Mouse (Mus musculus): ENCODE measurements around the gene Dcst2.
A peak's percentile ranks its signal among the peaks of the same experiment; 100 is the strongest.

The Dcst2 gene

DNA sequence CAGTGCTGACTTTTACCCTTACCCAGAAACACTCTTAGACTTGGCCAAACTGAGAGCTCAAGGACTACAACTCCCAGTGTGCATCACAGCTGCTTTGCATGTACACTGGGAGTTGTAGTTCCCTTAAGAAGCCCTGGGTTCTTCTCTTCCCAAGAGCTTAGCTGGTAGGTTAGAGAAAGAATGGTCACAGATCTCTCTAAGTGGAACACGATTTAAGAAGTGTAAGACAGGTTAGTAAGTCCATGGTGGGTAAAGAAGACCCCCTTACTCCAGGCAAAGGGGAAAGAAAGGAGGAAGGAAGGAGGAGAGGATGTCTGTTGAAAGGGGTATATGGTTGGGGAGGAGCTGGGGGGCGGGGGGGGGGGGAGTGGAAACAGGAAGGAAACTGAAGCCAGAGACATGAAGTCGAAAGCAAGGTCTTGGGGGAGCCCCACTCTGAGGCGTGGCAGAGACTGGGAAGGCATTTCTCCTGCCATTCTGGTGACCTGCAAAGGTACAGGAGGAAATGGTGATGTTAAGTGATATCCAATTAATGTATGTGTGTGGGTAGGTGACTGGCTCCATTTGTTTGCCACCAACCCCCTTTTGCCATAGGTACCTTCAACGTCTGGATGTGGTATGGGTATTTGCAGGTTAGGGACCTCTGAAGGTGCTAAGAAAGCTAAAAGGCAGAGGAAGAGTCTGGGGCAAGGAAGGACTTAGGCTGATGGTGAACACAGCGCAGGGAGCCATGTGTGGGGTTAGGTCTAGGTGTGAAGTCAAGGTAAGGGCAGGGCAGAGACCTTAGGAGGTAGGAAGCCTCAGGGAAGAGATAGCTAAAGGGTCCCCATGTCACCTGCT is 27.3 kb downstream of the Dcst2 start:
- DNase-seq (ENCODE audit: low spot score): no peak

DNA sequence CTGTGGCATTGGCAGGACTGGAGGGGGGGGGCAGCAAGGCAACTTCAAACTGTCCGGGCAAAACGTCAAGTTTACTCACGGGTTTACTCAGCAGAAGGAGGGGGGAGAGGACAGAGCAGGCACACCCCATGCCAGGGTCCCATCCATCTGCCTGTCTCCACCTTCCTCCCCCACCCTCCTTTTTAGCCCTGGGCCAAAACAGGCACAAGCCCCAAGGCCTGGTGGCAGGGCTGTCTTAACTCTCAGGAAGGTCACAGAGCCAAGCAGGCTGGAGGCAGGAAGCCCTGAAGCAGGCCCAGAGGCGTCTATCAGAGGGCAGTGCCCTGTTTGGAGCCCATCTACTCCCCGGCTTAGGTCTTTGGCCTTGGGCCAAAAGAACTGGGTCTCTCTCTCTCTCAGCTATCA is 28.3 kb downstream of the Dcst2 start:
- DNase-seq (ENCODE audit: low spot score): no peak

DNA sequence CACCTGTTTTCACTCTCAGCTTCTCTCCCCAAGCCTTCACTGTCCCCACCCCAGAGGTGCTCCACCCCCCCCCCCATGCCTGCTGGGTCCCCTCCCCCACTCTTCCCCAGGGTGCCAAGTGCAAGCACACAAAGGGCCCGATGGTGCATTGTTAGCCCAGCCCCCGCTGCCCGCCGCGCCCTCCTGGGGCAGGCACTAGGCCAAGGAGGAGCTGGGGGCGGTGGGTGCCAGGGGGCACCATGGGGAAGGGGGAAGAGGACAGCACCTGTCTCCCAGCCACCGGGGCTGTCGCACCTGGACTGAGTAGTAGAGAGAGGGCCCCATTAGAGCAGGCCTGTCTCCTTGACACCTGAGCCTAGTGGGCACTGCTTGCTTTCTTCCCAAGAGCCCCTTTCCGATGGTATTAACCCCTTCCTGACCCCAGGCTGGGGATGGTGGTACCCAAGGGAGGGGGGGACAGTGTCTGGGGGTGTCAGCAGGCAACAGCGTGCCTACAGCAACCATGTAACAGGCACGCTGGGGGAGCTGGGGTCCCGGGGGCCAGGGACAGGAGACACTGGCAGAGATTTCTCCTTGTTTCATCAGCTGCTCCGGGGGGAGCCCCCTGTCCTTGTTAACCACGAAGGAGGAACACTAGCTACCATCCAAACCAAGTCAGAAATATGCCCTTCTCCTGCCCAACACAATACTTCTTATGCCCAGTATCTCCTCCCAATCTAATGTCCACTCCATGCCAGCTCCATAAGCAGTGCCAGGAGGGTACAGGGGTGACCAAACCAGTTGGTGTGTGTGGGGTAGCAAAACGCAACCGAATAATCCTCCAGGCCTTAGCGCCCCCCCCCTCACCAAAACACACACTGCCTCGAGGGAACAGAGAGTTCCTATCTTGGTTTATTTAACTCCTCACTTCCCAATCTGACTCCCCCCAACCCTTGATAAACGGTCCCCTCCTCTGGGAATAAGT is 29.2 kb downstream of the Dcst2 start:
- no peak for DNase-seq (ENCODE audit: low spot score)

DNA sequence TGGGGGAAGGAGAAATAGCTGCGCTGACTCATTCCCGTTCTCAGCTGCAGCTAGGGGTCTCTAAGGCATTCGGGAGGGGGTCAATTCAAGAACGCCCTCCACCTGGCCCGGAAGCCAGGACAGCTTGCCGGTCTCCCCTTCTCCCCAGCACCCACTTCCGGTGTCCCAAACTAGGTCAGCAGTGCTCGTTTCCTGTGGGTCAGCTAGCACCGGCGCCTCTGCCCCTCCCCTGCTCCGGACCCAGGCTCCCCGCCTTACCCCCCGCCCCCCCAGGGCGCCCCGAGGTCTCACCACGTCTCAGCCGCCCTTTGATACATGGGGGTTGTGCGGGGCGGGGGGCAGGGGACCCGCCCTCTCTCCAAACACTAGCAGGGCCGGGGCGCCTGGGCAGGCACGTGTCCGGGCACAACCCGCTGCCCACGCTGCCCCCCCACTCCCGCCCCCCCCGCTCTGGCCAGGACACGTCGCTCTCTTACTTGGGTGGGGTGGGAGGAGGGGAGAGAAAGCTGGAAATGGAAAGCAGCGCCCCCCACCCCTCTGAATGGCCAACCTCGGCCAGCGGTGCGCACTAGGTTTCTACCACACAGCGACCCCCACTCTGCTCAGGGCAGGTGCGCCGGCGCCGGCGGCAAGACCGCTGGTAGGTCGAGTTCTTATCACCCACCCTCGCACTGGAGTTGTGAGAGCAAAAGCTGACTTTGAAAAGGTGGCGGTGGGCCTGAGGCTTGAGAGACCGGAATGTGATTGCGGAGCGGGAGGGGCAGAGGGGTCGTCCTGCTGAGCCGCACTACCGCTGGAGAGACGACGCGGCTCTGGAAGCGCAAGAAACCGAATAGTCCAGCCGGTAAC is 30.1 kb downstream of the Dcst2 start:
- no peak for DNase-seq (ENCODE audit: low spot score)

DNA sequence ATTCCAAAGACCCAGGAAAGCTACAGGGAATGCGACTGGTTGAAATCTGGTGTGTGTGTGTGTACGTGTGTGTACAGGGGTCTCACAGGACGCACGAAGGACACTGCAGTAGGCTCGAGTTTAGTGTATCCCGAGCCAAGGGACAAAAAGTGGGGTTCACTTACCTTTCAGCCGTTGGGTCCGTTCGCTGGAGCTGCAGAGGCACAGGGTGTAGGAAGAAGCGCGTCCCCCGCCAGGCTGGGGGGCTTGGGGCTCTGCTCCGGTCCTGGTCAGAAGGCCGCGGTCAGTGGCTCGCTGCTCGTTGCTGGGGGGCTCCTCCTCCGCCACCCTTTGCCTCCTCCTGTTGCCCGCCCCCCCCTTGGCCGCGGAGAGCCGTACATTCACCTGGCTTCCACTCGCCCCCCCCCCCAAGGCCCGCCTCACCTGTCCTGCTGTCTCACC is 31.1 kb downstream of the Dcst2 start:
- no peak for DNase-seq (ENCODE audit: low spot score)

DNA sequence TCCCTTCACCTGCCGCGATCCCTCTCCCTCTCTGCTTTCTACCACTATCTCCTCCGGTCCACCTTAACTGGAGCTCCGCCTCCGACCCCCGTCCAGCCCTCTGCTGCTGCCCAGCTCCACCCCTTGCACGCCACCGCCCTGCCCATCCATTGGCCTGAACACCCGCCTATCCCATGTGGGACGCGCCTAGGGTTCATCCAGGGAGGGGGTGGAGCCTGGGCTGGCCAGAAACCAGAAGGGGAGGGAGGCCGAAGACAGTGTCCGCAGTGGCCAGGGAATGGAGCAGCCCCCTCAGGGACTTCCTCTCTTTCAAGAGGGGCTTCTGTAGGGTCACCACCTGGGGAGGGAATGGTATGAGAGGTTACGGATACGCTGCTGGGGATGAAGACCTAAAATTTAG is 31.8 kb downstream of the Dcst2 start:
- DNase-seq (ENCODE audit: low spot score): peak; percentile 98

DNA sequence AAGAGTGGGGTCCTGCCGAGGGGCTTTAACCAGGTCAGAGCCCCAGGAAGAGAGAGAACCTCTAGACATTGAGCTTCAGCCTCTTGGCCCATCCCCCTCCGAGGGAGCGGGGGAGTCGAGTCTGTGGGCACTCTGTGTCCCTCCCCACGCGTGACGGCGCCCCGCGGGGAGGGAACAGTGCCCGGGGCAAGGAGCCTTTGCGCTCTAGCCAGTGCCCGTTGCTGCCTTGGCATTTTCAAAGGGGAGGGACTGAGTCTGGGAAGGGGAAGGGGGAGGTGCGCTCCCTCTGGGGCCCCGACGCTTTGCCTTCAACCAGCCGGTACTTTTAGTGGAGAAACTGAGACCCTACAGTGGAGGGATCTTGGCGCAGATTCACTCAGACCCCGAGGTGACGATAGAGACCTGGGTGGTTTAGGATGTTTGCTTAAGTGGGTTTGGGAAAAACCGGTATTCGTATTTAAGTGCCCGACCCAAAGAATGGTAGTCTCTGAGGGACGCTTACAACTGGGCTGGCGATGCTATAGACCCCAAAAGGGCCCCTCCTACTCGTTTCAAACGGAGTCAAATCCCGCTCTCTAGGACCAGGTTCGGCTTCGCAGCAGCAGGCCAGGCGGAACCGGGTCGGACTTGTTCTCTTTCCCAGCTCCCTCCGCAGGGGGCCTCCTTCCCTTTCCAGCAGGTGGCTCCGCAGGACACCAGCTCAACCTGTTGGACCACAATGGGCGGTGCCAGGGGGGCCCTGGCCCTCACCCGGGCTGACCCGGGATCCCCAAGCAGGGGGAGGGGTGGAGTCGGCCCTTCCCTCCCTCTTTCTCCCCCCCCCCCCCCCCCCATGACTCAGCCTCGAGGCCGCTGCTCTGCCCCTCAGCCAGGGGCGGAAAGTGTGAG is 32.5 kb downstream of the Dcst2 start, which contains the start of gene Zbtb7b:
Zbtb7b (minus strand) TSS at position 771 of the 888 bp plus-strand sequence.
- peak; percentile 80 for DNase-seq (ENCODE audit: low spot score)

DNA sequence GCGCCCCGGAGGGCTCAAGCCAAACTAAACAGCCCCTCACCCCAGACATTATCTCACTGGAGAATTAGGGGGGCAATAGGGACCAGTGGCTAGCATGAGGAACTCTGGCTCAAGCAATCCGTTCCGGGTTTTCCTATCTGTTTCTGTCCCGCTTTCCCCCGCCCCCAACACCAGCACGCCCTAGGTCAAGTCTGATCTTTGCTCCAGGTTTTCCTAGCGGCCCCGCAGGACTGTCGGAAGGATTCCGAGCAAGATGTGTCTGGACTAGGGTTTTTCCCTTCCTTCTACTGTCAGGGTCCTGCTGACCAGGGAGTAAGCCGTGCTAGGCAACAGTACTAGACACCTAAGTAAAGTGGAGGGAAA is 33.1 kb downstream of the Dcst2 start:
- no peak for DNase-seq (ENCODE audit: low spot score)

DNA sequence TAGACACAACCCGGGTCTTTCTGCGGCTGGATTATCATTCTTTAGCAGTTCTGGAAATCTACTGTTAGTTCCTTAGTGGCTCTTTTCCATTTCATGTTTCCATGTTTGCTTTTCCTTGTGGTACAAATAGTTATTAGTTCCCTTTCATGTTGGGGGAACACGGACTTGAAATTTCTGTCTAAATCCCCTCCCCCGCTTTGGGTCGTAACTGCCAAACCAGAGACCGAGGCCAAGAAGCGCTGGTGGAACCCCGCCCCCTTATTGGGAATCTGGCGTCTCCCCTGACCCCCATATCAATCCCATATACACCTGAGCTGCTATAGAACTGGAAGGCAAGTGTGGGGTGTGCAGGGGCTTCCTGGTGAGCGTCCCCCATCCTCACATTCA is 33.6 kb downstream of the Dcst2 start:
- no peak for DNase-seq (ENCODE audit: low spot score)

DNA sequence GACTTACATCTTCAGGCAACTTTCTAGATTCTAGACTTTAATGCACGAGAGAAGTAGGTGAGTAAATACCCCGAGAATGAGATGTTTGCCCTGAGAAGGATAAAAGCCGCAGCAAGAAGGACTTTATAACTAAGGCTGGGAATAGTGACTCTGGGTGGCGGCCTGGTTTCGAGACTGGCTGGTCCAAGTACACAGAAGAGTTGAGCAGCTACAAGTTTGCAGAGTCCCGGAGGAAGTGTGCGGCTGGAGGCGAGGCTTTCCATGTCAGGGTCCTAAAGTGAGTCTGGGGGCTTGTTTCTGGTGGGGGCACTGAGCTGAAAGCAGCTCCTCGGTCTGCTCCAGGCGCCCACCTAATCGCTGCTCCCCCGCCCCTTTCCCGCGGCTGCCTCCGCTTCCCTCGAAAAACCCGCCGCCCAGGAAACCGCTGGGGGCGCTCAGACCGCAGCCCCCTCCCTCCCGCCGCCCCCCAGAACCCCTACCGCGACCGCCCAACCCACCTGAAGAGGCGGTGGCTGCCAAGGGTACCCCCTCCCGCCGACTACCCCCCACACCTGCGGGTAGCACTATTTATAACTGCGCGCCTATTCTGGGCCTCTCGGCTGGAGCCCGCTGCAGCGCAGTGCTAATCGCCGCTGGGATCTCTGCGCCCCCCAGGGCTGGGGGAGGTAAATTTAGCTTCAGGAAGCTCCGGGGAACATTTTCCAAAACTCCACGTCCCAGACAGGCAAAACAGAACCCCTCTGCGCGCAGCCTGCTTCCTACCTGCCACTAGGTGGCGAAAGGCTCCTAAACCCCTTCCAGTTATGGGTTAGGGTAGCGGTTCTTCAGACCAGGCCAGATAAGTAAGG is 34.3 kb downstream of the Dcst2 start:
- no peak for DNase-seq (ENCODE audit: low spot score)

DNA sequence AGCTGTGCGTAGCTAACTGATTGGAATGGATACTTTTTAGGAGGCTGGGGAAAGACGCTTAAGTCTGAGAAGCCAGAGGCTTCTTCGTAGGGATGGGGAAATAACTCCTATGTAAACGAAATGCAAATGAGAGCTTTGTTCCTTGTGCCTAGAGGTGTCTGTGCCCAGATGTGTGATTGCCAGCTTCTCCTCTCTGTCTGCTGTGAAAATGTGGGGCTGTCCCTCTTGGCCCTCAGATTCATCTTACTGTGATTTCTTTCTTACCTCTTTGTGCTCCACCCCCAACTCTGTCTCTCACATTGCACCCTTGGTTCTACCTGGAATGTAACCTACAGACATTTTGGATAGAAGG is 34.9 kb downstream of the Dcst2 start:
- no peak for DNase-seq (ENCODE audit: low spot score)

DNA sequence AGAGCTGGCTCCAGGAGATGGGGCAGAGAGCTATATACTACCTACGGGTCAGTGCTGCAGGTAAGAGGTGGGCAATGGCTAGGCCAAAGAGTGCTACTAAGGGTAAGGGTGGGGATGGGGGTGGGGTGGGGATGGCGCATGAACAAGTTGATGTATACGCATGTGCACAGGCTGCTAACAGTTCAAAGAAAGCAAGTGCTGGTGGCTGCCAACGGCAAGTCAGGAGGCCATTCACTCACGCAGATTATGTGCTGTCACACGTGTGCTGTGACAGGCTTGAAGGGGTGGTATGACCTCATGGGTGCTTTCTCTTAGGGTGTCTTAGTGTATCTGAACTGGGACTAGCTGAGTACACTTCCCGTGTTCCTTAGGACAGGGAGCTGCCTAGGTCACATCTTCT is 39.6 kb downstream of the Dcst2 start:
- no peak for DNase-seq (ENCODE audit: low spot score)

DNA sequence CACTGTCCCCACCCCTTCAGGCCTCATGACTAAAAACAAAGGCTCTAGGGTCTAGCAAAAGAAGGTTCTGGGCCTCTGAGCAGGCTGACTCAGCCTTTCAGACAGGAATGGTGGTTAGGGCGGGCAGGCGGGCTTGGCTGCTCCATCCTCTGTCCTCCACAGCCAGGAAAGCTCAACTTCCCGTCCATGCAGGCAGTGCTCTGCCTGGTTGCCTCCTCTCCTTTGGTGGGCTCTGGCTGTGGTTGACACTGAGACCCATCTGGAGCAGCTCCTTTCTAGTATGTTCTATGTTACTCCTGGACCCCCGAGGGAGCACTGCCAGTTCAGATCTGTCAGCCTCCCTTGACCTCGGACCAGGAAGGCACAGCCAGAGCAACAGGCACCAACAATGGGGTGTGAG is 40.9 kb downstream of the Dcst2 start, which contains the start of gene Lenep:
Lenep (minus strand) TSS at position 101 of the 400 bp plus-strand sequence.
- no peak for DNase-seq (ENCODE audit: low spot score)

DNA sequence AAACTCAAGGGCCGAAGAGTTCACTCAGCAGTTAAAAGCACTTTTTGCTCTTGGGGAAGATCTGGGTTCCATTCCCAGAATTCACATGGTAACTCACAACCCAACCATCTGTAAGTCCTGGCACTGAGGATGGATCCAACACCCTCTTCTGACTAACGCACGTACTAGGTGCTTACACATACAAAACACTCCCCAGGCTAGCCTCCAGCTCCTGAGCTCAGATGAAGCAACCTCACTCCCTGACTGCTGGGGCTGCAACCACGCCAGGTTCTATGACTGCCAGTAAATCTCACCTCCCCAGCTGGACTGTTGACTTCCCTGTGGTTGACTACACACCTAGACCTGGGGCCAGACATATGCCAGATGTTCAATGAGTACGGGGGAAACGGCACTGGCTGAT is 45.1 kb downstream of the Dcst2 start:
- DNase-seq (ENCODE audit: low spot score): no peak

DNA sequence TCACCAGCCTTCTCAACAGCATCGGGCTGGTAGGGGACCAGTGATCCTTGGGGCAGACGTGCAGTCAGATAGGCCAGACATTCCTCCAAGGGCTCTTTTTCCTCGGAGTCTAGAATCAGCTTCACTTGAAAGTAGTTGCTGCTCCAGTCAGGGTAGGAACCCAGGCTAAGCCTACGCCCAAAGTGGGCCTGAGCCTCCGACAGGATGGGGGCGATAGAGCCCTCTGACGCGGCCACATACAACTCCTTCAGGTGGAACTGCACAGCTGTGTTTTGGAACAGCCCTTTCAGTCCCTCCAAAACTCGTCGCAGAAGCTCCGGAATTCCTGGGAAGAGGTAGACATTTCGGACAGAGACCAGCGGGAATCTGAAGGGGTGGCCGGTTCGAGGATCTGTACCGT is 46.7 kb downstream of the Dcst2 start:
- DNase-seq (ENCODE audit: low spot score): no peak

DNA sequence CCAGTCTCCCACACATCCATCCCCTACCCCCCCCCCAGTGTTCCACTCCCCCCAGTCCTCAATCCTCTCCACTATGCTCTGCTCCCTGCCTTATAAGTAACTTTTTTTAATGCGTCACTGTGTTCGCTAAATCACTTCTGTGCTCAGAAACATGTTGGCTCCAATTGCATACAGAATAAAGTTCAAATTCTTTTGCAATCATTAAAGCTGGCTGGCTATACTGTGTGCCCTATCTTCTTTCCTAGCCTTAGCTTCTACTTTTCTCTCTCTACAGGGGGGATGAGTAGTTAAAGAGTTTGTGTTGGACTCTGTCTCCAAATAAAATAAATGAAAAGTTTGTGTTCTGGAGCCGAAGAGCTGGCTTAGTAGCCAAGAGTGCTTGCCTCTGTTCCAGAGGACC is 47.9 kb downstream of the Dcst2 start:
- no peak for DNase-seq (ENCODE audit: low spot score)

DNA sequence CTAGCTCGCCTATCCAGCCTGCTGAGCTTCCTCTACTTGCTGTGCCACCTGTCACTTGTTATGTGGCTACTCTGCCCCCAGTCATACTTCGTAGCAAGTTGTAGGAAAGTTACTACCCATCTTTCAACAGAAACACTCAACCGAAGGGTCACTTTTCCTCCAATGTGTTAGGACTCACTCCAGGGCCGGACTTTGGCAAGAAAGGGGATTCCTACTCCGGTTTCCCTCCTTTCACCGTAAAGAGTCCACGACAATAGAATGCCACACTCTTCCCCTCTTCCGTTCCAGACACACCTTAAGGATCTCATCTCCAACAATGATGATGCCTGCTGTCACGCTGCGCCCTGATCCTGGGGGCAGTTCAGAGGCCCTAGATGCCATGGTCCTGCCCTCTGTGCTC is 49.1 kb downstream of the Dcst2 start:
- no peak for DNase-seq (ENCODE audit: low spot score)

DNA sequence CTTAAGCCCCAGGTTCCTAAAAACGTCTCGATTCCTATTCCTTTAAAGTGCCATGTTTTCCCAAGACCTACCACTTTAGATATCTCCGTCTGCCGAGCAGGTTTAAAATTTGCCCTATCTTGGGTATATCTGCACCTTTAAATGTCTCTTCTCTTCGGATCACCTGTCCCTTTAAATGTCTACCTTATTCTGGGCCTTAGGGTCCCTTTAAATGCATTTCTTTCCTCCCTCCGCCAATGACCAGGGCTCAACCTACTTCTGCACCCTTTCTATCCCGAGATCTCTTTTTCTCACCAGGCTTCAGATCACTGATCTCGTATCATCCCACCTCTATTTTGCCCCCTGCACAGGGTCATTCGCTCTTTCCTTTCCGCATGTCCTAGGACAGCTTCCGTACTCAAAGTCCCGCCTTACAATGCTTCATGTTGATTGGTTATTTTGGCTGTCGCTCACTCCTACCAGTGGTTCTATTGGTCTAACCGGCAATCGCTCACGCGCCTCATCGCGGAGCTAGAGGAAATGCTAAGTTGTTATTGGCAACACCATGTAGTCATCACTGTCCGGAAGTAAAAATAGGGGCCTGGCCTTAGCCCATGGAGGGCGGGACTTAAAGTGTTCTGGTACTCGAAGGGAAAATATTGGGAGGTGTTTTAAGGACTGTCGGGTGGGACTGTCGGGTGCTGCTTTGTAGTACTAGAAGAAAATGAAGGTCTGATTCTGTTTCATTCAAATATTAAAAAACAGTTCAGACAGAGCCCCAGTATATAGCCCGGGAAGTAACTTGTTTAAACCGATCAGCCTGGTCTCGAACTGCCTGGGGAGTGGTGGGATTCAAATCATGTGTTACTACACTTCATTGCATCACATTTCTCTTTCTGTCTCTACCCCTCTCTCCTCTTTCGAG is 50.0 kb downstream of the Dcst2 start, which contains the start of gene Flad1:
Flad1 (minus strand) TSS at position 381 of the 904 bp plus-strand sequence.
- peak; percentile 100 for DNase-seq (ENCODE audit: low spot score)

DNA sequence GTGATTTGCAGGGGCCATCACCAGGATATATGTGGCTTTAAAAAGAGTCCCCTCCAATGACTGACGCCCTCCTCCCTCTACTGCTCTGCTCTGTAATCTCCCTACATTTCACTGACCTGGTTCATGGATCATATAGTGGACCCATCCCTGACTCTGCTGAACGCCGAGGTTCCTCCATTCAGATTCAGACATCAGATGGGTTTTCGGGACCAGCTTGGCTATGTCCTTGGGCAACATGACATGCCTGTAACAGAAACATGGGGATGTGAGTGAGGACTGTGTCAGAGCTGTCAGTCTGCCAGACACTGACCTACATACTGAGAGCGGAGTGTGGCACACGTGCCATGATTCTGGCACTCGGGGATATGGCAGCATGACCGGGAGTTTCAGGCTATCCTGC is 54.4 kb downstream of the Dcst2 start:
- DNase-seq (ENCODE audit: low spot score): no peak
